Mouse (Mus musculus) central nervous system, embryonic 14 days (tissue): ENCODE measurements around the gene Eef2kmt. TPM values are rescaled to one million over a fixed set of nuclear protein-coding genes. Genes with fewer than 3 reads are reported as not detected.

Experiments used
- polyA plus RNA-seq: library from polyadenylated mRNA; depleted of rRNA; stranded (reverse); fragments of >200 nt; gene quantifications from 2 replicates; pipeline ENCODE4 v1.2.3, GENCODE M21; 2012; rRNA removed

Gene Eef2kmt
- 13.9 and 16.0 TPM in 2 replicates for polyA plus RNA-seq

DNA sequence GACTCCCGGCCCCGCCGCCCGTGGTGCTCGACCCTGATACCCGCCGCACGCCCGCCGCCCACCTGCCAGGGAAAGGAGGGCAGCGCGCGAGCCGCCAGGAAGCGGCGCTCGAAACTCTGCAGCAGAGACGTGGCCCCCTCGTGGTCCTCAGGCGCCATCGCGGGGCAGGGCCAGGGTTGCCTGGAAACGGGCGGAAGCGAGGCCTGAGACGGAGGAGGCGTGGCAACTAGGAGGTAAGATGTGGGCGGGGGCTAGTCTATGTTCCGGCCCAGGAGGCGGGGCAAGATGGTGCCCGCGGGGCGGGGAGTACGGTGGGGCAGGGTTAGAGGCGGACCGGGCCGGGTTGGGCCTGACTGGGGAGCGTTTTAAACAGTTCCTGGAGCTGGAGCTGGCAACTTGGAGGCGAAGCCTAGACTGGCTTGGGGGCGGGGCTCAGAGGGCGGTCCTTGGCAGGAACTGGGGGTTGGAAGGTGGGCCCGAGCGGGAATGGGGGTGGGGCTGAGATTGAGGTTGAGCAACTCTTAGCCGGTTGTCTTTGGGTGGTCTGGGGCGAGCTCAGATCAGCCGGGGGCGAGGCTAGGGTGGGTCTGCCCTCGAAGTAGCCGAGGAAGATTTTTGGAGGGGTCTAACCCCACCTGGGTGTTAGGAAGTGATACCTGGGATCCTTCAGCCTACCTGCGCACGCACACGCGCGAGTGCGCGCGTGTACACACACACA is at the start of gene Eef2kmt:
Gene Eef2kmt, minus strand, starts transcription at position 205 of the 718 bp plus-strand sequence.

DNA sequence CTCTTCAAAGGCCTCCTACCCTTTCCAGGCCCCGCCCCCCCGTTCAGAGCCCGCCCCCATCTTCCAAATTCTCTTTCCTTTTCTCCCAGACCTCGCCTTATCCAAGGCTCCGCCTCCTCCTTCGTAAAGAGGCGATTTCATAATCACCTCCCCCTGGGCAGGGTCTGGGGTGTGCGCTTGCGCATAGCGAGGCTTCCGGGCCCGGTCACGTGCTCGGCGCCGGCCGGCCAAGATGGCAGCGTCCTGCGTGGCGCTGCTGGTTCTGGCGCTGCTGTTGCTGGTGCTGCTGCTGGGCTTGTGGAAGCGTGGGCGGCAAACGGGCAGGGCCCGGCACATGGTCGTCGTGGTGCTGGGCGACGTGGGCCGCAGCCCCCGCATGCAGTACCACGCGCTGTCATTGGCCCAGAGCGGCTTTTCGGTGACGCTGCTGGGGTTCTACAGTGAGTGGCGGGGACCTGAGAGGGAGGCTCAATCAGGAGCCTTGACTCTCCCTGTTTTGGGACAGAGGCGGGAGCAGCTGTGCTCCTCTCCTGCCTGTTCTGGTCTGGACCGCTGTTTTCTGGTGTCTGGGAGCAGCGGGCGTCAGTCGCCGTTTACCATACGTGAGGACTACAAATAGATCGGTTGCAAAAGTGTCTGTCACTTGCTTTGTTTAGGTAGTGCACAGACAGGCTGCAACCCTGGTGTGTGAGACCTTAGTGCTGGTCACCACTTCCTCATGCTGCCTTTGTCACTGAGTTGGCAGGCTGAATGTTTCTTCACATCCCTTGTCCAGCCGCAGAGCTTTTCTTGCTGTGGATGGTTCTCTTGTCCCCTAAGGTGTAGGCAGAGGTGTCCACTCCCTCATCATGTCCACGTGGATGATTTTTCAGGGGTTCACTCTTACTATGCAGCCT is 22.1 kb downstream of the Eef2kmt start, which contains the start of gene Alg1:
Gene Alg1, plus strand, starts transcription at position 204 of the 896 bp plus-strand sequence.

DNA sequence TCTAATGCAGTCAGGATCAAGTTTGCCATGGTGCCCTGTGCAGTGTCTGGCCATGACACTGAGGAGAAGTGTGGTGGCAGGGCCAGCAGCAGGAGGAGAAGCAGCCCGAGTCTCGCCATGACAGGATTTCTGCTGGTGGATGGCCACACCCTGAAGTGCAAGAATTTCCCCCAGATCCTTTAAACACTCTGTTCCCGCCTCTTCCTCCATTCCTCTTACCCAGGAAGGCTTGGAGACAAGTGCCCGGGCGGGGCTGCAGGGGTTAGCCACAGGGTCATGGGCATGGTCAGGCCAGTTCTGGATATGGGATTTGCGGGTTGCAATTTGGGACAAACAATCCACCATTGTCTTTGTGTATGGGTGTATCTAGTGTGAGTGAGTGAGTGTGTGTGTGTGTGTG is 33.6 kb downstream of the Eef2kmt start, which contains the start of gene AU021092:
Gene AU021092, minus strand, starts transcription at position 160 of the 400 bp plus-strand sequence.

DNA sequence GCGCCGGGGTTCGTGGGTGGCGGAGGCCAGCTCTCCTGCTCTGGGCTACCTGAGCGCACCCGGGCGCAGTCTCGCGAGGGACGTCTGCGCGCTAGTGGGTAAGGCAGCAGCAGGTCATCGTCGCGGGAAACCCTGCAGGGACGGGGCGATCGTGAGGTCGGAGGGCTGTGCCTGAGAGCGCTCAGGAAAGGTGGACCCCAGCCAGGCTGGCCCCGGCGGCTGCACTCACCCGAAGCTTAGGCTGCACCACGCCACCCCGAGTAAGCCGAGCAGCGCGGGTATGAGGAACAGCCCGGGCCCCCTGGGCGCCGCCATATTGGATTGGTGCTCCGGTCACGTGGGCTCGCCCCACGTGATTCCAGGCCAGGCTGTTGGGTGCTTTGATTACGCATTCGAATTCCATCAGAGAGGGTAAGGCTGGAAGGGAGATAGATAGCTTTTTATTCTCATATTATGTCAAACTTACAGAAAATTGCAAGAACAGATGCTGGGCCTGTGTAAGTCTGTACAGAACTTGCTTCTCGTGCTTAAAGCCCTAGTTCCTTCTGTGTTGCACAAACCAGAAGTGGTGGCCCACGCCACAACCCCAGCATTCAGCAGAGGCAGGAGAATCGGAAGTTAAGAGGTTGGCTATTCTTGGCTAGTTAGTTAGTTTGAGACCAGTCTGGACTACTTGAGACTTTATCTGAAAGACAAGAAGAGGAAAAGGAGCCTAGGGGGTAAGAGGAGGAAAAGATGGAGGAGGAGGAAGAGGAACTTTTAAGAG is 51.9 kb downstream of the Eef2kmt start, which contains the start of gene Nagpa:
Gene Nagpa, minus strand, starts transcription at position 345 of the 766 bp plus-strand sequence.

Other genes starting within 250 kb of the Eef2kmt start
- gene Smim22, start 248.7 kb downstream of the Eef2kmt start, polyA plus RNA-seq, result 0.87 and 2.6 TPM in 2 replicates
- 133 and 146 TPM in 2 replicates for gene Rogdi, start 242.4 kb downstream of the Eef2kmt start, polyA plus RNA-seq
- 155 and 173 TPM in 2 replicates for gene Glyr1, start 206.1 kb downstream of the Eef2kmt start, polyA plus RNA-seq
- gene Ubn1, start 205.9 kb downstream of the Eef2kmt start, polyA plus RNA-seq, result 29.5 and 30.5 TPM in 2 replicates
- 0.15 and 1.8 TPM in 2 replicates for gene Ppl, start 123.6 kb downstream of the Eef2kmt start, polyA plus RNA-seq
- gene Sec14l5, start 108.9 kb downstream of the Eef2kmt start, polyA plus RNA-seq, result 1.1 and 1.4 TPM in 2 replicates
- gene Nagpa, start 52.0 kb downstream of the Eef2kmt start, polyA plus RNA-seq, result 9.8 and 12.6 TPM in 2 replicates
- gene AU021092, start 33.7 kb downstream of the Eef2kmt start, polyA plus RNA-seq, result 10.9 and 14.9 TPM in 2 replicates
- 48.7 and 54.2 TPM in 2 replicates for gene Alg1, start 22.4 kb downstream of the Eef2kmt start, polyA plus RNA-seq